Mouse (Mus musculus) liver, embryonic 14.5 days (tissue): ENCODE measurements around the gene Stat4.

ENCODE experiments used
- CTCF ChIP-seq: IDR thresholded peaks from 2 replicates; pipeline ENCODE4 v1.5.1; 2016; ENCODE audit warnings: antibody characterized with exemption, low read depth, control low read depth
- EP300 ChIP-seq: IDR thresholded peaks from 2 replicates; pipeline ENCODE4 v1.6.1; 2016; ENCODE audit warnings: antibody characterized with exemption, low read depth

DNA sequence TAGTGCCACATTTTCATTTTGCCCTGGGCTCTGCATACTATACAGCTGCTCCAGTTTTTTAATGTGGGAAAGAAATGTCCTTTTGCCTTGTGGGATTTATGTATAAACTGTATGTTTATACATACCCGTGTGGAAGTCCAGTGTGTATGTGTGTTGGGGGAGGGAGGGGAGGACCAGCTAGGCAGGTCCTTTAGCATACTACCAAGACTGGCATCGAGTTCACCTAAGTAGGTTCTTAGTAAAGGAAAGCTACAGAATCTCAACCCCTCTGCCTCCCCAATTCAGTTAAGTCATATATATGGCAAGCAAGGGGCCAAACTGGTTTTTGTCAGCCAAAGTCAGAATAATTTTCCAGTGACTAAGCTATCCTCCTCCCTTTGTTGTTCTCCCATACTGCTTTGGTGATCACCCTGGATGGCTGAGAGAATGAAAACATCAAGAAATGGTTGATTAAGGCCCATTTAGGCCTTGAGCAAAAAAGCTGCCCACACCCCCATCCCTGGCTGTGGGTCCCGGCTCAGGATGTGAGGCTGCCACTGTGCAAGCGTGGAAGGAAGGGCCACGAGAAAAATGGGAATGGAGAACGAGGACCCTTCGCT, 126.2 kb downstream of the Stat4 start:
- TF ChIP-seq EP300: no peak
- no peak for TF ChIP-seq CTCF
